Mouse (Mus musculus) adrenal gland (tissue): ENCODE measurements around the gene Srrd.

ENCODE experiments used
- intact Hi-C: fragments of 180-260 bp; cut with DNase I; formaldehyde crosslinking; loops from one replicate; pipeline ENCODE4 v1.15.1; 2025
- long read RNA-seq, 2 experiments: library from polyadenylated mRNA; unstranded; transcript quantifications; one replicate each; pipeline ENCODE4 v2.0.0; 2020; ENCODE audit warnings: borderline replicate concordance in 1 of 2; ENCODE audit not compliant: insufficient replicate concordance in 1 of 2

Gene Srrd
- long read RNA-seq, experiment 1, transcript Srrd-203 (7 exons, 1,064 nt): major isoform, 13 of 39 reads
- long read RNA-seq, experiment 1, partial matches to known transcripts: 12 of 39 reads
- long read RNA-seq, experiment 1, other reads (novel, unspliced or antisense): 8 of 39 reads
- long read RNA-seq, experiment 2, transcript Srrd-203 (7 exons, 1,064 nt): major isoform, 19 of 57 reads
- long read RNA-seq, experiment 2, partial matches to known transcripts: 25 of 57 reads
- long read RNA-seq, experiment 2, other reads (novel, unspliced or antisense): 8 of 57 reads

DNA sequence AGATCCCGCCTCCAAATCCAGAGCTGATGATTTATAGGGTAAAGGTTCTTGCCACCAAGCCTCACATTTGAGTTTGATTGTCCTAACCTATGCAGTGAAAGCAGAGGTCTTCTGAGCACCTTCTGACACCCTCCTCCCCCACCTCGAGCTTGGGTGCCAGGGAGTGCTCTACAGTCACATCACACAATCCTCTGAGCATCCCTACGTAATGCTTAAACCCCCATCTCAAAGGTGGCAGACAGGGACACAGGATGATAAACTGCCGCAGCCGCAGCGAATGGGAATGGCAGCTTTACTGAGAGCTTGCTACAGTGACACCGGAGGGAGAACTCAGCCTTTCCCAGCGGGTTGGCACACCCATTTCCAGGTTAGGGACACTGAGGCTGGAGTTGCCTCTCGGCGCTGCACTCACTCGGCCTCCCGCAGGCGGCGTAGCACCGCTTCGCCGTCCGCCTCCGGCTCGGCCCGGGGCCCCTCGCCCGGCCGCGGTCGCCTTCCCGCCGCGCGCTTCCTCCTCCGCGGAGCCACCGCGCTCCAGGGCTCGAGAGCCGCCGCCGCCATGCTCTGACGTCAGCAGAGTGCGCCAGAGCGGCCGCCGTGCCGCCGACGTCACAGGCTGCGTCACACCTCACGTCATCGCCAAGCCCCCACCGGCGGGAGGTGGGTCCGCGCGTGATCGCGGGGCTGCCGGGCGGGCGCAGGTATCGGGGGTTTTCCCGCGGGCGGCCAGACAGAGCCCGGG is at the start of gene Srrd, which contains the start of gene Hps4:
TSS of gene Srrd (minus strand) at position 578 of the 742 bp plus-strand sequence.
TSS of gene Hps4 (plus strand) at position 621 of the 742 bp plus-strand sequence.
- intact Hi-C loops: no loop called here

DNA sequence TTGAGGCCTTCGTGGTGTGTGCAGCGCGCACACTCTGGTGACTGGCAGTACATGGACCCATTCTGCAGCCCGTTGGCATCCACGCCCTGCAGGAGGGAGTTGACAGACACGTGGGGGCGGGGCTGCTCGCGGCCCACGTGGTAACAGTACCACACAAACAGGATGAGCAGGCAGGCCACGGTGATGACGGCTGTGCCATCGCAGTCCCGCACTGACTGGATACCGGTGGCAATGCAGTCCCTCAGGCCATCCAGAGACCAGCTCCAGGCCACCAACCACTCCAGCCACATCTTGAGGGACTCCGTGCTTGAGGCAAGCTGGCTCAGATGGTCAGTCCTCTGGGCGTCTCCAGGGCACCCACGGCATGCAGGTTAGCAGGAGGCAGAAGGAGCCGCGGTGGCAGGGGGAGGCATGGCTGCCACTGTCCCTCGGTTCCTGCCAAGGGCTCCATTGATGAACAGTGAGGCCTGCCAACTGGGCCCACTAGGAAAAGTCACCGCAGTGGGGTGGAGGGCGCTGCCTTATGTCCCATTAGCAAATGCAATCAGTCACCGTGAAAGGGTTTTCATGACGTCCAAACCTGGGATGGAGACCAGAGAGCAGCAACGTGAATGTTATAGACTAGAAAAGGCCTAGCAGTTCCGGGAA is 49.0 kb upstream of the Srrd start:
- intact Hi-C loops: no loop called here

DNA sequence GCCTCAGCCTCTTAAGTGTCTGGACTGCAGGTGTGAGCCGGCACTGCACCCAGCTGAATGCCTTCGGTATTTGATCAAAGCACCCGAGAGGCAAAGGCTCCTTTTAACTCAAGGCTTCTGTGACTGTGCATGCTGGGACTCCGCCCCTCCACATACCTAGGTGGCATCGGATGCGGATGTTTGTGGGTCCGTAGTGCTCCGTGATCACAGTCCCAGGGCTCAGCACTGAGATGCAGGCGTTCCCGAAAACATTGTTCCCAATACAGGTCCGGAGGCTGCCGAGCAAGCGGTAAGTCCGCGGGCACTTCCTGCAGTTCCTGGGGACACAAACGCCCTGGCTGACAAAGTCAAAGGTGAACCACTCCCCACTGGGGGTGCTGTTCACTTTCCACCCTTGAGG is 48.2 kb upstream of the Srrd start:
- intact Hi-C loops: no loop called here

DNA sequence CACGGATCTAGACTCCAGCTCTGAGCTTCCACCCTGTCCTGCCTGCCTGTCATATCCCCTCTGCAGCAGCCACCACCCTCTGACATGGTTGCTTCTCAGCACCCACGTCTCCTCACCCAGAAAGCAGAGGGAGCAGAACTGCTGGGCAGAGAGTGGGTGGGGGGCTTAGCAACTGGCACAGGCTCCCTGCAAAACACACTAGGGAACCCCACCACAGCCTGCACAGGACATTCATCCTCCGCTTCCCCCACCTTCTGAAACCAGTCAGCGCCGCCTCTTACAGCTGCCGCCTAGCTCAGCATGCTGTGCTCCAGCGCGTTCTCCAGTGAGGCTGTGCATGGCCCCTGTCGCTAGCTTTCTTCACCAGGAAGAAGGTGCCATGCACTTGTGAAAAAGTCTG is 46.5 kb upstream of the Srrd start:
- intact Hi-C loops: loop anchor here (5.0 kb wide), 1 partner anchor 33 kb away; no protein-coding TSS in a partner anchor

DNA sequence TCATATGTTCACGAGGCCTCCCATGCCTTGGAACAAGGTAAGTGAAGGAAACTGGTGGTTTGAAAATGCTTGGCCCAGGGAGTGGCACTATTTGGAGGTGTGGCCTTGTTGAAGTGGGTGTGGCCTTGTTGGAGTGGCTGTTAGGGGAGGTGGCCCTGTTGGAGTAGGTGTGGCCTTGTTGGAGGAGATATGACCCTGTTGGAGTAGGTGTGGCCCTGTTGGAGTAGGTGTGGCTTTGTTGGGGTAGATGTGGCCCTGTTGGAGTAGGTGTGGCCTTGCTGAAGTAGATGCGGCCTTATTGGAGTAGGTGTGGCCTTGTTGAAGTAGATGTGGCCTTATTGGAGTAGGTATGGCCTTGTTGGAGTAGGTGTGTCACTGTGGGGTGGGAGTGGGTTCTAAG is 43.1 kb upstream of the Srrd start:
- intact Hi-C loops: loop anchor here (5.0 kb wide), 1 partner anchor 36 kb away; no protein-coding TSS in a partner anchor

DNA sequence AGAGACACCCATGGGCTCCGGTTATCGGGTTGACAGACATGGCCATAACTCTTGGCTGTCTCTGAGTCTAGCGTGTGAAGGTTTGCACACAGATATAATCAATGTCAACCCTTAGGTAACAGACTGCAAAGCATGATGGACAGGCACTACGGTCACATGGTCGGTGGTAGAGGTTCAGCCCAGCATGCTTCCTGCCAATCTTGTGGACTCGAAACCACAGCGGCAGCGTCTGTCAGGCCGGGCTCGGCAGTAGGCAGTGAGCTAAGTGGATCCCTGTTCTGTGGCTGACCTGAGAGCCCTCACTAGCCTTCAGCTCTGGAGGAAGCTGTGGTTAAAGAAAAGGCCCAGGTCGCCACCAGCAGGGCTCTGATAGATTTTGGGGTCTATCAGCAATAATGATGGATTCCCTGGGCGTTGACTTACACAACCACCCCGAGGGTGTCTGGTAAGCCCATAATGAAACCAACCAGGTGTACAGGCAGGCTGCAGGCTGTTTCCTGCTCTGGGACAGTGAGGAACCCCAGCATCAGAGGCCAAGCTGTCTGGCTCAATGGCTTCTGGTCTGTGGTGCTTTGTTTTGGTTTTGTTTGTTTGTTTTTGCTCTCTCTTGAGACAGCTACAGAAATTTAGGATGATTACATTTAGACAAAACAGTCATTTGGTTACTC is 42.1 kb upstream of the Srrd start:
- intact Hi-C loops: loop anchor here (5.0 kb wide), 1 partner anchor 37 kb away; no protein-coding TSS in a partner anchor

DNA sequence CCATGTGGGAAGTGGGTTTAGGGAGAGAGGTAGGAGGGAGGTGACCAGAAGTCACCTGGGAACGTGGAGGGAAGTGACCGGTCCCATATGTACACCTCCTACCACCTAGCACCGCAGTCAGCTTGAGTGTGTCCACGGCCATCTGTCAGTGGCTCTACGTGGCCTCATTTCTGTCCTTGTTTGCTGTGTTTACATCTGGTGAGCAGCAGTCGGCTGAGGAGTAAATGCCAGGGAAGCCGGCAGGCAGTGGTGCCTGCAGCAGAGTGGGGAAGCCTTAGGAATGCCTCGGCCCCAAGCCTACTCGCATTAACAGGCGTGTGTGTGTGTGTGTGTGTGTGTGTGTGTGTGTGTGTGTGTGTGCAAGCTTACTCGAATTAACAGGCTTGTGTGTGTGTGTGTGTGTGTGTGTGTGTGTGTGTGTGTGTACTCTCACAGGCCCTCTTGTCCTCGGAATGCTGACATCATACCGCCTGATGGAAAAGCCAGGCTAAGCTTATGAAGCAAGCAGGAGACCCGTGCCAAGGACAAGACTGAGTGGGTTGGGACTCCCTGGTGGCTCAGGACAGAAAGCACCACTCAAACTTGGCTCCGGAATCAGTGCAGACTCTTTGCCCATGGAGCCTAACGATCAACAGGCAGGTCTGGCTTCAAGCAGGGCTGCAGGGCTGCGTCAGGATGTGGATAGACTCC is 39.9 kb upstream of the Srrd start:
- intact Hi-C loops: no loop called here

DNA sequence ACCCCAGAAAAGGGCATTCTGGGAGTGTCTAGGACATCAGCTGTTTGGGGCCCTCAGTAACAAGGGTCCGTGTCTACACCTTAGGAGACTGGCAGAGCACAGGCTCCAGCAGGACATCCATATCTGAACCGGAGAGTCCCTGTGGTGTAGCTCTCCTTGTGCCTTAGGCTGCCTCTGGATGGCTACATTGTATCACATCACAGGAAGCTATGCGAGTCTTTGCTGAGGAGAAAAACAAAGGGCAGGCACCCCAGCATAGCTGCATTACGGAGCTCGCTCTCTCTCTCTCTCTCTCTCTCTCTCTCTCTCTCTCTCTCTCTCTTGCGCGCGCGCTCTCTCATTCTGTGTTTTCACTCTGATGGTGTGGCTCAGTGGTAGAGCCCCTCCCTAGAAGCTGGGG is 39.2 kb upstream of the Srrd start:
- intact Hi-C loops: no loop called here

DNA sequence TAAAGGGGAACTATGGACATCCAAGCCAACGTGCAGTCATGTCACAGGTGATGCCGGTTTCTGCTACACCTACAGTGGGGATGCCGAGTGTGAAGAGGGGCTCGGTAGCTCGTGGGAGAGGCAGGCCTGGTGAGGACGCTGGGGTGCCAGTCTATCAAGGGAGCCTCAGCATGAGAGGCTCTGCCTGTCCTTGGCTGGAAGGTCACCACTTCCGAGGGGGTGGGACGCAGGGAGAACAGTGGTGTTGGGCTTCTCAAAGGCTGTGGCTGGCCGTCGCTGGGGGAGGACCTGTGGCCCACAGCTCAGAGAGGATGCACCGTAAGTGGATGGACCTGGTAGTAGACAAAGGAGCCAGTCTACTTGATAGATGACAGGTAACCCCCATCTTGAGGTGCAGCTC is 38.3 kb upstream of the Srrd start:
- intact Hi-C loops: no loop called here

DNA sequence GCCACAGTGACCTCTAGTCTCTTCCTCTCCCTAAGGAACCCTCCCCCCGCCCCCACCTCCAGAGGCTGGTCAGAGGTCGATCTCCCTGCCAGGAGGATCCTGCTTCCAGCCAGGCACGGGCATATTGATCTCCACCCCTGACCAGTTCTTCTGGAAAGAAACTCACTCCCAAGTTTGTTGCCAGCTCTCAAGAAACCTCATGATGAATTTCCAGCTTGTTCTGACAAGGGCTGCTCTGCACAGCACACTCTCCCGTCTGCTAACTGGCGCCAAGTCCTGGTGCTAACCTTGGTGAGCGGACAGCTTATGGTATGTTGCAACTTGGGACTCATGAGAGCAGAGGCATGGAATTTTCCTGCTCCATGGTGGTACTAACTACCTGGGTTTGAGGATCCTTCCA is 35.9 kb upstream of the Srrd start:
- intact Hi-C loops: no loop called here

DNA sequence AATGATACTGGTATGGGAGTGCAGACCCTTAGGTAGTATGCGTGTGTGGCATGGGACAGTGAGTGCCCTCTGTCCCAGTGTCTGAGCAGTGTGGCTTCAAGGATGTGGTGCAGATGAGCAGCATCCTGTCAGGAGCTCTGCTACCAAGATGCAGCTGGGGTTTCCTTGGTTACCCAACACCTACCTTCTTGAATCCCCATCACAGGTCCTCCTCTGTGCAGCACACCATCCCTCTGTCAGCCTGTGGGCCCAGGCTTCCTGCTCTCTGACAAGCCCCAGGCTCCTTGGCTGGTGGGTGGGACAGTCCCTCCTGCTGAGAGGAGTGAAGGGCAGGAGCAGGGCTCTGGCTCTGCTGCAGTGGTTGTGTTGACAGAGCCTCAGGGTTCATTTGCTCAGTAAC is 34.5 kb upstream of the Srrd start:
- intact Hi-C loops: no loop called here

DNA sequence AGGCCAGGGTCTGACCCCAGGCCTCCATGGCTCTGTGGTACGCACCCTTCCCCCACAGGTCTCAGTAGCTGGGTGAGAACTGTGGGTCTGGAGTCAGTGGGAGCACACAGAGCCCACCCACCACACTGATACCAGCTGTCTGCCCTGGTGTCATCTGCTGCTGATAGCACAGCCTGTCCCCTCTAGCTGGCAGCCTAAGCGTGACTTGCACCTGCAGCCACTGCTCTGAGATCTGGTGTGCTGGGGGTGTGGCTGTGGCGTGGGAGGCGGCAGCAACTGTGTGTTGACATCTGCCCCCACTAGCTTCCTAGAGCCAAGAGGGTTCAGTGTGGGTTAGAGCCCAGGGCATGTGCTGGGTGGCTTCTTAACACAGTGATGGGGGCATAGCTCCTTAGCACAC is 33.3 kb upstream of the Srrd start:
- intact Hi-C loops: no loop called here

DNA sequence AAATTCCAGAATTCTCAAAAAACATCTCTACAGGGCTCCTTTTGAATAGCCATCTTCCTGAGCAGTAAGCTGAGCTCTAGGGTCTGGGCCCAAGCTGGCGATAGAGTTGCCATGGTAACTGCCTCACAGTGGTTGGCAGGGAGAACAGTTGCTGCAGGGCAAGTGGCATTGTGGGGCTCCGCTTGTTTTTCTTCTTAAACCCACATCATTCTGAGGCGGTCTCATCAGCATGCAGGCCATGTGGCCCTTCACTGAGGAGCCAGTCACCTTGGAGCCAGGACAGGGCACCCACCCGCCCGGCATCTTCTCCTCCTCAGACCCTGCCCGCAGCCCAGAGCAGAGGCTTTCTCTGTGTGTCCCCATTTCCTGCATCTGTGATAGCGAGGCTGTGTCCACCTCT is 29.1 kb upstream of the Srrd start:
- intact Hi-C loops: no loop called here

DNA sequence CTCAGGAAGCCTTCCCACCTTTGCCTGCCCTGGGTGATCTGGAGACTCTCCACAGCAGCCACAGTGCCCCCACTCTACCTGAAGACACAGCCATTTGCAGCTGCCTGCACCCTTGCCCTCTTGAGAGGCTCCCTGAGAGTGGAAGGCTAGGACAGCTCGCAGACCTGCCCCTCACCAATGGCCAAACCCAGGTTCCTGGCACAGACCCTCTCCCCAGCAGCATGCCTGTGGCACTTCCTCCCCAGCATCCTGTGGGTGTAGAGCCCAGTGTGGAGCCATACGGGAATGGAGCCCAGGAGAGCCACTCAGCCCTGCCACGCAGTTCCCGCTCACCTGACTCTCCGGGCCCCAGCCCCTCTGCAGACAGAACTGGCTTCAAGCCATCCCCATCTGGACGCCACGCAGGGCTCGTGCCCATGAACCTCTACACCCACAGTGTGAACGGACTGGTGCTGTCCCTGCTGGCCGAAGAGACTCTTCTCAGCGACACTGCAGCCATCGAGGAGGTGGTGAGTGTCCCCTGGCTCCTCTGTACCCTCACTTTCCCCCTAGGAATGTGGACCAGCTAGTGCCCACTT is 27.5 kb upstream of the Srrd start:
- intact Hi-C loops: no loop called here

DNA sequence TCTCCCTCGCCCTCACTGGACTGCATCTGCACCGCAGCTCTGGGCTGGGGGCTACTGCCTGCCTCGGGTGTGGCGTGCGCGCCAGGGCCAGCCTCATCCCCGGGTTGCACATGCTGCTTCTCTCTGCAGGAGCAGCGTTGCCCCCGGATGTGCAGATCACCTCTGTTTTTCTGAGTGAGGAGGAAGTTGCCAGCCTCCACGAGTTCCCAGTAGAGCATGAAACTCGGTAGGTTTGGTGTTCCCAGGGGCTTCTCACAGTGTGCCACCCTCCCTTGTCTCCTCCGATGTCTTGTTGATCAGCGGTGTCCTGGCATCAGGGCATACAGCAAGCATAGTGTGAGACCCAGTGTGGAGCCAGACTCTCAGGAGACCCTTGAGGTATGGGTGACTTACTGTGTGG is 26.5 kb upstream of the Srrd start:
- intact Hi-C loops: loop anchor here (5.0 kb wide), 1 partner anchor 58 kb away; no protein-coding TSS in a partner anchor

DNA sequence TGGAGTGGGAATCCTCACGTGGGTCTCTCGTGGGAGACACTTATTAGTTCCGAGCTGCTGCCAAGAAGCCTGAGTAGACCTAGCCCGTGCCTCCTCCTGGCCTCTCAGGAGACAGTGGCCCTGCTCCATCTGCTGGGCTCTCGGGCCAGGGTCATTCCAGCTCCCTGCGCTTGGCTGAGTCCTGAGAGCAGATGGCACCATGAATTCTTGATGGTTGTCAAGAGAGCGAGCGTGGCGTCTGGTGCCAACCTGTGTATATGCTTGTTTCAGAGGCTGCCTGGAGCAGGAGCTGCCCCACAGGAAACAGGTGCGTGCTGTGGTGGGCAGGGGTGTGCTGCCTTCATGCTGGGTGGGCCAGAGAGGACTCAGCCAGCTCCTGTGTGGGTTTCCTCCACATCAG is 25.8 kb upstream of the Srrd start:
- intact Hi-C loops: loop anchor here (5.0 kb wide), 1 partner anchor 59 kb away; no protein-coding TSS in a partner anchor

DNA sequence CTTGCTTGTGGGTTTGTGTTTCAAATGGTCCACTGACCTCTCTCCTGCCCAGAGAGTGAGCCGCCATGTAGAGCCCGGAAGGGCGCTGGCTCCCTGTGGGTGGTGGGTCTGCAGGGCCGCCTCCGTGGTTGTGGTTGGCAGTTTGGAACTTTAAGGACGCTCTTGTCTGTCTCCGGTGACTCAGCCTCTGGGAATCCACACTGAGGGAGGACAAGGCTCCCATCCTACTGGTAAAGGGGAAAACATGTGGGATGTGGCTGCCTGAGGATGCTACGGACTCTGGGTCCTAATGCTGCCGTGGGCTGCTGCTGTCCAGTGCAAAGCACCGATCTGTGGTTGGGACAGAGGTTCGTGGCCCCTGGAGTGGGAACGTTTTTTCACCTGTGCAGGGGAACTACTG is 25.1 kb upstream of the Srrd start:
- intact Hi-C loops: loop anchor here (5.0 kb wide), 1 partner anchor 59 kb away; no protein-coding TSS in a partner anchor

DNA sequence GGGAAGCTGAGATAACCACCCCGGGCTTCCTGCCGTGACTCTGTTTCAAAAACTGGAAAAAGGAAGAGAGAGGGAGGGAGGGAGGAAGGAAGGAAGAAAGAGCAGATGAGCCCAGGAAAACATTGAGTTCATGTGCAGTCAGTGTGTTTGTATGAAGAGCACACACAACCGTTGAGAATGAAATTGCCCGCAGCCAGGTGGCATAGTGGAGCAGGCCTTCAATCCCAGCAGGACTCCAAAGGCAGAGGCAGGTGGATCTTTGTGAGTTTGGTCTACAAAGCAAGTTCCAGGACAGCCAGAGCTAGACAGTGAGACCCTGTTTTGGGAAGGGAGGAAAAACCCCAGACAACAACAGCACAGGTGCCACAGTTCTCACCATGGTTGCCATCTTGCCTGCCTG is 24.5 kb upstream of the Srrd start:
- intact Hi-C loops: loop anchor here (5.0 kb wide), 1 partner anchor 60 kb away; no protein-coding TSS in a partner anchor

DNA sequence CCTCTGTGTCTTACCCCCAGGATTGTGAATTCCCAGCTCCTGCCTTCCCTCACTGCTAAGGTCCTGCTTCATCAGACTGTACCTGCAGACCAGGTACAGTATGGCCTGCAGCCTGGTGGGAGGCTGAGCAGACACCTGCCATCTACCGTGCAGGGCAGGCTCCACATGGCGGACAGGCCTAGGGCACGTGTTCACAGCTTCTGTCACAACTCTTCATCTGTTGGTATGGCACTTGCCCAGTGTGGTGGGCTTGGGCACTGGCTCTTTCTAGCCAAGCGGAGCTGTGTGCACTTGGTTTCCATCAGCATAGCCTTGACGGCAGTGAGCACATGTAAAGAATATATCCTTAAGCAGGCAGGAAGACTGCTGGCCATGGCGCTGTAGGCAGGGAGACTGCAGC is 24.0 kb upstream of the Srrd start:
- intact Hi-C loops: loop anchor here (5.0 kb wide), 1 partner anchor 60 kb away; no protein-coding TSS in a partner anchor

DNA sequence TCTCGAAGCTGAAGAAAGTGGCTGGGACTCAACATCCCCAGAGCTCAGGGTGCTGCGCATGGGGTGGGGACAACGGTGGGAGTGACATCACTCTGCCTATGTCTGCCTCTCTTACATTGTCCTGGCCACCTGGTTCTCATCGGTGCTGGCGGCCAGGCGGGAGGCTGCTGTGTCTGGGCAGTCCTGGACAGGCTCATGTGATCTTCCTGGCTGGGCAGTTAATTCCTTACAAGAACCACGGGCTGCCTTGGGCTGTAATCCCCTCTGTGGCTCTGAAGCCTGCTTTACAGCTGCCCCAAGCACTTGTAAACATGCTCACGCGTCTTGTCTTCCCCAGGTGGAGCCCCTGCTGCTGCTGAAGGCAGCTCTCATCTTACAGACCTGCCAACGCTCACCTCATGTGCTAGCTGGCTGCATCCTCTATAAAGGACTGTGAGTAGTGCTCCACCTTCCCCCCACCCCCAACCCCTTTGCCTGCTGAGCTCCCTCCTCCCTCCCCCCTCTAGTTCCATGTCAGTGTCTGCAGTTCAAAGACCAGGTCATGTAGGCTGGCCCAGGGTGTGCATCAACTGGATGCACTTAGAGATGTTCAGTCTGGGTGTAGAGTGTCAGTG is 21.5 kb upstream of the Srrd start:
- intact Hi-C loops: no loop called here
